Mouse (Mus musculus) cerebellum, postnatal 36 days (tissue): Measurements from ENCODE around the gene Mcrip1.

Source experiments
- DNase-seq, 2 experiments: peaks; one replicate each; pipeline ENCODE4 v3.0.0; 2021 to 2022; ENCODE audit warnings: mixed read lengths in 2 of 2

Mcrip1 gene

DNA sequence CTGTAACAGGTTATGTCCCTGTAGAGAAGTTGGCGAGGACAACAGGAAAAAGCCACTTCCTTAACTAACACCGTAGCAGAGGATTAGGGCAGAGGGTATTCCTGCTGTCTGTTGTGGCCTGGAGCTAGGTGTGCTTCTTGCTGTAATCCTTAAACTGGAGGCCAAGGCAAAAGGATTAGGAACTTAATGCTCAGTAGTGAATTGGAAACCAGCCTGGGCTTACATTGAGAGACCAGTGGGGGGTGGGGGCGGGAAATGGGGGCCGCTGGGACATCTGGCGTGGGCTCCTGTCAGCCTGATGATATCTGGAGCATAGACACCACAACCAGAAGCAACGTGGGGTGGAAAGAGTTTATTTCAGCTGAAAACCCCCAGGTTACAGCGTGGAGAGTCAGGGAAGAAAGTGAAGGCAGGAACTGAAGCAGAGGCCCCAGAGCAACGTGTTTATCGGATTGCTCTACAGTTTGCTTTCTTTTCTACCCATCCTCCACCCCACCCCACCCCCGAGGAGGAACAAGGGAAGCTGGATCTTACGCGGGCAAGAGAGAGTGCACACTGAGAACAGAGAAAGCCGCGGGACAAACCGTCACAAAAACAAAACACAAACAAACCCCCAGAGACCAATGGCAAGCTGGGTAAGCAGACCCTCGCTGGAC lies 39.0 kb downstream of the Mcrip1 start:
- no peak for DNase-seq

DNA sequence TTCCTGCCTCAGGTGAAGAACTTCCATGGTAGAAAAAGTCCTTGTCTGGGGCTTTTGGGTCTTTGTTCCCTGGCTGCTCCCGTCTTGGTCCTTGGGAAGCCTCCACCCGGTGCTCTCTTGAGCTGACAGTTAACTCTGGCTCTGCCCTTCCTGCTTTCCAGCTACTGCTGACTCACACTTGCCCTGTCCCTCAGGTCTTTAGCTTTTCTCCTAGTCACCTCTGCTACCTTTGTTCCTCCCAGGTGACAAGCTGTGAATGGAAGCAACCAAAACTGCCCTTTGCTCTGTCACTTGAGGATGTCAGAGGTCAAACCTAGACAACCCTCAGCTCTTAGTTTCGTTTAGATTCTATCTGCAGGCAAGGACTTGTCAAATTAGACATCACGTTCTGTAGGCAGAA lies 39.6 kb downstream of the Mcrip1 start:
- no peak for DNase-seq

DNA sequence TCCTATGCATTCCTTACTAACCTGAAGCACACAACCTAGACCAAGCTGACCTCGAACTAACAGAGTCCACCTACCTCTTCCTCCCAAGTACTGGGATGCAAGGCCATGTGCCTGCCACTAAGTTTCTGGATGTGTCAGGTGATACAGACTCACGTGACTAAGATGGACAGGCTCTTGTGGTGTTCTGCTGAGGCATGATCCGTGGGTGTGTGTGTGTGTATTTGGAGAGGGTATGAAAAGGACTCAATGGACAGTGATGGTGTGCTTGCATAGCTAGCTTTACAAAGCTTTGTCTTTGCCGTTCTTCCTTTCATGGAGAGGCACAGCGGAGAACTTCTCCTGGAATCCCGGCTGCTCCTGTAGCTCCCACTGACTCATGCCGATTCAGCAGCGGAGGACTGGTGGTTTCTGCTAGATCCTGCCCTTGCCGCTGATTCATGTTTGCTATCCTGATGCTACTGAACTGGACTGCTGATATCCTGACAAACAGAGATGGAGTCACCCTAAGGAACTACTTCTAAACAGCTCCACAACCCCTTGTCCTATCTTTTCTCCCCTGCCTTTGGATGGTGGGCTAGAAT lies 41.1 kb downstream of the Mcrip1 start:
- DNase-seq, result no peak

DNA sequence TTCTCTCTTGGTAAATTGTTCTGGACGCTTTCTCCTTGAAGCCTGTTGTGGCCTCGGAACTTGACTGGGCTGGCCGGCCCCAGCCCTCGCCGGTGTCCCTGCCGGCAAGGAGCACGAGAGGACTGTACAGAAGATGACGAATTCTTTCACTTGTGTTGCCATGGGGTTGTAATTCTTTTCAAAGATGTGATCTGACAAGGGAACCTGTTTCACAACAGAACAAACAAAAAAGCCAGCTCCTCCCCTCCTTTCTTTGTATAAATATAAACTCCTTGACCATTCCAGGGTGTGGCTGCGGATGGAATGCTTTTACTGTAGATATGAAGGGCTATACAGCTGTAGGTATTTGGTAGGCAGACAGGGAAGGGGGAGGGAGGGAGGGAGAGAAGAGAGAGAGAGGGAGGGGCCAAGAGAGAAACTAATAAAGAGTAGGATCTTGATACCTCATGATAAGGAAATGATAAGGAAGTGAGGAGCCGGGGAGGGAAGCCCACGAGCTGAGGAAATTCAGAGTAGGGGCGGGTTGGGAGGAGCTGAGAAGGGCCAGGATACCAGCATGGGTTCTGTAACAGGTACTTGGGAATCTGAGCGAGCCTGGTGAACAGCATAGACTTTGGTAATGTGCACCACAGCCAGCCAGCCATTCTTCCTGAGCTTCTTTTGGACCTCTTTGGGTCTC lies 41.8 kb downstream of the Mcrip1 start:
- no peak for DNase-seq

DNA sequence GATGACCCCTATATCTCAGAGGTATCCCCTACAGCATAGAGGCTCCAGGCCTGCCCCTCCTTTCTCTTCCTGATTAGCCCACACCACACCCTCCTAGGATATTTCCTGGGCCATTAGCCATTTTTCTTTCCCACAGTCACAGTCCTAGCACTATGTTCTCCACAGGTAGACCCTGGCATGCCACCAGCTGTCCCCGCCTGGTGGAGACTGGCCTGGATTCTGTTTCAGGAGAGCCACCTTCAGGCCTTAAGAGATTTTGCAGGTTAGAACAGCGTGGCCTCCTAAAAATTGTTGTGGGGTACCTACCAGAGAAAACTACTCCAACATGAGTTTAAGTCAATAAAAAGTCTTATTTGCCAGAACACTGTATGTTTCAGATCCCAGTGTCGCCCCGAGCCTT lies 42.6 kb downstream of the Mcrip1 start:
- peak; percentile 54 to 68 for DNase-seq

DNA sequence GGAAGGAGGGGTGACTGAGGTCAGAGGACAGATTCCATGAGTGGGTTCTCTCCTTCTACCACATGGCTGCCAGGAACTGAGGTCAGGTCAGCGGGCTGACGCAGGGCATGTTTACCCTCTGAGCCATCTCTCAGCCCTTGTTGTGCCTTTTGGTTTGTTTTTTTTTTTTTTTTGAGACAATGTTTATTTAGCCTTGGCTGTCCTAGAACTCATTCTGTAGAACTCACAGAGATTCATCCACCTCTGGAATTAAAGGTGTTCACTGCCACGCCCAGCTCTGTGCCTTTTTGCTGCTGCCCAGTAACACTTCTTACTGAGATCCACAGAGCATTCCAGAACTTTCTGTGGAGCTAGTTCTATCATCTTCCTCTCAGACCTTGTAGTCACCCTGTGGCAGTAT lies 43.9 kb downstream of the Mcrip1 start:
- no peak for DNase-seq

DNA sequence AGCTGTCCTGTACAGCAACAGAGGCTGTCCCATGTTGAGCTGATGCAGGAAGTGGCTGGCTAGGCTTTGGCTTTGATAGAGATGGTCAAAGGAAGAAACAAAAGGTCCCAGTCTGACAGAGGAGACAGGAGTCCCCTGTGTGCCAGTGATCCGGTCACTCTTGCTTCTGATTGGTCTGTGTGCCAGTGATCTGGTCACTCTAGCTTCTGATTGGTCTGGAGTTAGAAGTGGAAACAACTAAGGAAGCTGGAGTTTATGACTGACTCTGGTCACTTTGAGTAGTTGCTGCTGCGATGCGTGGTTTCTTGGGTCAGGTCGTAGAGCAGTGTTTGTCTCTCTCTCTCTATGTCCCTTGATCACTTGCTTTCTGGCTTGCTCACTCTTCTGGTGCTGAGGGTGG lies 47.8 kb downstream of the Mcrip1 start:
- no peak for DNase-seq

DNA sequence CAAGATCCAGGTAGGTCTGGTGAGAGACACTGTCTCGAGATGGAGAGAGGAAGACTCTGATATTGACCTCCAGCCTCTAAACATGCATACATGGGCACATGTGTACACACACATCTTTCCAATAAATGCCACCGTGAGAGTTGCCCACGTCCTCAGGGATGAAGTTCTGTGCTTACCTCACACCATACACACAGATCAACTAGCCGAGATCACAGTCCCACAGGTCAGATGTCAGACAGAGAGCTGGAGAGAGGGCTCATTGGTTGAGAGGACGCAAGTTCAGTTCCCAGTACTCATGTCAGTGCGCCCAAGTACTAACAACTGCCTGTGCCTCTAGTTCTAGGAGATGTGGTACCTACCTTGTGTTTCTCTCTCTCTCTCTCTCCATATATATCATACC lies 48.5 kb downstream of the Mcrip1 start:
- no peak for DNase-seq

DNA sequence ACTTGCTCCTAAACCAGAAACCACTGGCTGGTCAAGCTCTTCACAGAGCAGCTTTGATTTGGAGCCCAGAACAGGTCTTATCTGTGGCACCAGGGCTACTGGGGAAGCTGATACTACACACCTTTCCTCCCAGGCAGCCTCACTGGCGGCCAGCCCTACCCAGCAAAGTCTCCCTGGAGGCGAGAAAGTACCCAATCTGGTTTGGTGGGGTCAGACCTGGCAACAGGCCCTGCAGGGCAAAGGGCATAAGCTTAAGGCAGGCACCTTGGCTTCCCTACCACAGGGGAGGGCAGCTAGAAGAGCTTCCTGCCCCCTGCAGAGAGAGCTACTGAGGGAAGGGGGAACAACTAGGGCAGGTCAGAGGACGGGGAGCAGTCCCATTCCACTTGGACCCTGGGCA lies 49.2 kb downstream of the Mcrip1 start:
- DNase-seq, result no peak

DNA sequence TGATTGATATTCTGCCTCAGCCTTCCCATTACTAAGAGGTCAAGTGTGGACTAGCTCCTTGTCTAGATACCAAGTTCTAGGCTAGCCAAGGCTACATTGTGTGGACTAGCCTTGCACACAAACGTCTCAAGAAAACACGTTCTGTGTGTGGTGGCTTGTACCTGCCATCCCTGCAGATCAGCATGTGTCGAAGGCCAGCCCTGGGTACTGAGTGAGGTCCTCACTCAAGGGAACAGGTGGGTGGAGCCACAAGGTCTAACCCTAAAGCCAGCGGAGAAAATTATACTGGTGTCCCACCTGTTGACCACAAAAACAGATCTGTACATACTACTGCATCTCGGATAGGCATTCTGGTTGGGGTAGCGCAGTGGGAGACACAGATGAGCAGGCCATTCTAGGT lies 49.6 kb downstream of the Mcrip1 start:
- DNase-seq, result no peak

DNA sequence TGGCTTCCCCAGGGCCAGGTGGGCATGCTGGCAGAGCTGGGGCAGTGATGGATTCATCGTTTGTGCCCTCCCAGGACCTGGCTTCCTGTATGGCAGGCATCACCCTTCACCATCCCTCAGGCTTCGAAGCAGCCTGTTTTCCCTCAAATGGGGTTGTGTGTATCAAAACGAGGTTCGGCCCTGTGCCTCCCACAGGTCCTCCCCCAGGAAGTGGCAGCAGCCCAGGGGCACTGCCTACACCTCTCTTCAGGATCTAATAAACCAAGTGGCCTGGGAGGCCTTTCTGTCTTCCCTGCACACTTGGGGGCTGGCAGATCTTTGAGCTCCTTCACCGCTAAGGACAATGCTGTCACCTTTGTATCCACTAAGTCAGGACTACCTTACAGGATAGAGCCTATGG lies 50.6 kb downstream of the Mcrip1 start:
- no peak for DNase-seq

DNA sequence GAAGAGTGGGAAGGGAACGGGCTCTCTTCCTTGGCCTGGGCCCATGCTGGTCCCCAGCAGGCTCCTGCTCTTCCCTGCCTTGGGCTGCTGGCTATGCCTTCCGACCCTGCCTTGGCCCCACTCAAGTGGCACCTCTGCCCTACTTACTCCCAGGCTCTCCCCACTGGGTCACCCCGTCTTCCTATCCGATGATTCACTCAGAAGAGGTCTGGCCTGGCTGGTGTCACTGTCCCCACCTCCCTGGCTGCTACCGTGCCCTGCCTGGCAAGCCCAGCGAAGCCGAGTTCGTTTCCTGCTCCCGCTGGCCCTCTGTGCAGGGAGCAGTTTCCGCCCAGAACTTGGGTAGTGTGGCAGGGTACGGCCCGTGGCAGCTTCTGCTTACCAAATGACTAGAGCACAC lies 51.3 kb downstream of the Mcrip1 start:
- DNase-seq, result no peak

DNA sequence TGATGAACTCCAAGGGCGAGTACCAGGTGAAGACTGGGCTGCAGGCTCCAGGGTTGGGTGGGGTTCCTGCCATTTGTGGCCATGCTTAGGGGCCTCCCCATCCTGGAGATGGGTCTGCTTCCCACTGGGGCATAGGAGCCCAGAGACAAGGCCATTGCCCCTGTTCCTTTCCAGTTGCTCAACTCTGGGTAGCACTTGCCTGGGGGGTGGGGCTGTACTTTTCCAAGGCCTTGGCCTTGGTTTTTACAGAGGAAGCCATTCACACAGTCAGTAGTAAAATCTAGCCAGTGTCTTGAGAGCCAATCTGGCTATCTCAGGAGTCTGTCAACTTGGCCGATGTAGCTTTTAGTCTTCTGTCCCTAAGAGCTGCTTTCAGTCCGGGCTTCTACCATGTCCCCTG lies 52.1 kb downstream of the Mcrip1 start:
- DNase-seq, result no peak

DNA sequence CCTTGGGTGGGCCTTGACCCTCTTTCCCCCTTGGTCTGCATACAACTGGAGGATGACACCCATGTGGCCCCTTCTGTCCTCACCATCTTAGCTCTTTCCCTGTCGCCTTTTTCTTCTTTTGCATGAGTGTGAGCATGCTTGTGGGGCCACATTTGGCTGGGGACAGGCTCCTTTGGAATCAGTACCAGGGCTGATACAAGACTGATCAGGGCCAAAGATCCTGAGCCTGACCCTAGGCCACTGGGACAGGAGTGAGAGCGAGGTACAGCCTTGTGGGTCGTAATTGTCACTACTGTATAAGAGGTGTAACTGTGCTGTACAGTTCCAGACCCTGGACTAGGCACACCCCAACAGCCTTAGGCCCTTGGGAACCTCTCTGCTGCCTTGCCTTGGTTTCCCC lies 55.6 kb downstream of the Mcrip1 start:
- DNase-seq, result no peak

DNA sequence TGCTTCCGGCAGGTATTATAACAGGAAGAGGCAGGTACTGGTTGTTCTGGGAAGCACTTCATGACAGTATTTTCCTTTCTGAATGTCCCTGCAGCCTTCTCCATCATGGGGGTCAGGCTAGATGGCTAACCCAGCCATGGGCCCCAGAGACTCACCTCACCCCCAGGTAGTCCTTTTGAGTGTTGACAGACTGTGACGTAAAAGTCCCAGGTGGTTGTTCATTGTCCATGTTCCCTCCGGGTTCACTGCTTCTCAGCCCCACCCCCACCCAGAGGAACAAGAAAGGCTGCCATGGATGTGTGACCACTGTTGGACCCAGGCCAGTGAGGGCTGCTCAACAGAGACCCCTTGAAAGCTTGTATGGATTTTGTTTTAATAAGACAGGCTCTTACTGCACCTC lies 56.2 kb downstream of the Mcrip1 start:
- DNase-seq, result no peak
